Mouse (Mus musculus) ES-Bruce4 (cell line): ENCODE results near the gene Tcf12.

Experiments used
- CTCF ChIP-seq: IDR thresholded peaks from one replicate; pipeline ENCODE4 v1.8.1; 2011; ENCODE audit warnings: low read depth, low read length
- EP300 ChIP-seq: IDR thresholded peaks from 2 replicates; pipeline ENCODE4 v1.6.1; 2011; ENCODE audit warnings: low read depth, low read length; ENCODE audit not compliant: insufficient read depth
- POLR2A ChIP-seq: IDR thresholded peaks from one replicate; pipeline ENCODE4 v1.8.1; 2011; ENCODE audit warnings: low read length; ENCODE audit not compliant: insufficient read depth

- TF ChIP-seq POLR2A, result no peak
- no peak for TF ChIP-seq CTCF
- no peak for TF ChIP-seq EP300
Observed at GRCm38 (mm10) chr9:71847921-71848320, 263.8 kb downstream of the Tcf12 start.
